Mouse (Mus musculus) frontal cortex, adult 2 months (tissue): ENCODE results near the gene Nde1. TPM values are rescaled to one million over a fixed set of nuclear protein-coding genes. Genes with fewer than 3 reads are reported as not detected.
A peak's percentile ranks its signal among the peaks of the same experiment; 100 is the strongest.
"Not testable (repeated sequence)": the region's sequence is repeated elsewhere in the genome, so short reads cannot be mapped to it uniquely, and the experiment has no call there.

Experiments used
- DNase-seq, 2 experiments: peaks; one replicate each; pipeline ENCODE4 v3.0.0; 2022; ENCODE audit warnings: low spot score in 1 of 2; ENCODE audit errors: extremely low spot score in 1 of 2
- polyA plus RNA-seq: library from polyadenylated mRNA; depleted of rRNA; stranded (reverse); fragments of >200 nt; gene quantifications from 2 replicates; pipeline ENCODE4 v1.2.3, GENCODE M21; 2012; rRNA removed

Nde1 gene
- polyA plus RNA-seq = 27.1 and 27.3 TPM in 2 replicates

DNA sequence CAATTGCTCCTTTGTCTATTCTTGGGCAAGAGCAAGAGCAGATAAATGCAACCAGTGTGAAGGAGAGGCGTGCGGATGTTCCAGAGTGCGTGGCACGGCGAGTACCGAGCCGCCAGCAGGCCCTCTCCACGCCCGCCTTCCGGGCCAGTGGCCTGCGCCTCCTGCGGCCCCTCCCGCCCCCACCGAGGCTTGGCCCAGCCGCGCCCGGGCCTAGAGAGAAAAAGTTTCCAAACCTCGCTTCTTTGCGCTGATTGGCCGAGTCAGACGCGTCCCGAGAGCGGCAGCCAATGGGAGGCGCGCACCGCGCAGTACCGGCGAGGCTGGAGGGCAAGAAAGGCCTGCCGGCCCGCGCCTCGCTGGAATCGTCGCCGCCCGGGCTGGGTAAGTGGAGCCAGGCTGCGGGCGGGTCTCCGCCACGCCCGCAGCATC, at the start of gene Nde1, which contains the start of gene Marf1:
TSS of gene Nde1 (plus strand) at position 288 of the 429 bp plus-strand sequence.
TSS of gene Marf1 (minus strand) at position 364 of the 429 bp plus-strand sequence.
- peak; percentile 23 to 79 for DNase-seq

DNA sequence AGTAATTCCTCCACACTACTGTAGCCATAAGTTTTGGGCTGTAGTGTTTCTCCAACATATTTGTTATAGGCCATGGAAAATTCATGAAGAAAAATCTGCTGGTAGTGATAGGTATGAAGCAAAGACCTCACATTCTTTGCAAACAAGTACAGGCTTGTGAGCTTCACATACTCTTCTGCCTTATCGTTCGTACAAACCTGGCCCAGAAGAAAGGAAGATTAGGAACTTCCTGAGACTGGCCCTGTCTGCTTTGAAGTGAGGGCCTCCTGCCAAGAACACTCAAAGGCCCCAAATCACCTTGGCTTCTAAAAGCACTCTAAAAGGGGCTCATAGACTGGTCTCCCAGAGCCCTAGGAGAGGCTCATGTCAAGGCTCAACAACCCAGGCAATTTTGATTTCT, 45.8 kb upstream of the Nde1 start:
- DNase-seq = no peak

DNA sequence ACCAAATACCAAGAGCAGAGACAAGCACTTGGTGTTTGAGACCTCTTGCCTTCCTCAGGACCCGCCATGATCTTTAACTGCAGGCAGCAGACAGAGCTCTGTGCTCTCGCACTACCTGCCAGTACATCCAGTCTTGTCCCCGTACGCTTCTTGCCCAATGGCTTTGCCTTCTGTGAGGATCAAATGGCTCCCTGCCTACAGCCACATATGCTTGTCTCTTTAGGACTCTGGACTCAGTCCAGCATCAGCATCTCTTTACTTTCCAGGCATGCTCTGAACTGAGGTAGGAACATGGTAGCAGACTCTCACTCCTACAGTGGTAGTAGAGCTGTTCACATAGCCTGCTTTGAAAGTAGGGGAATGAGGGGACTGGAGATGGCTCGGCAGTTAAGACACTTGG, 42.1 kb upstream of the Nde1 start:
- DNase-seq = no peak

DNA sequence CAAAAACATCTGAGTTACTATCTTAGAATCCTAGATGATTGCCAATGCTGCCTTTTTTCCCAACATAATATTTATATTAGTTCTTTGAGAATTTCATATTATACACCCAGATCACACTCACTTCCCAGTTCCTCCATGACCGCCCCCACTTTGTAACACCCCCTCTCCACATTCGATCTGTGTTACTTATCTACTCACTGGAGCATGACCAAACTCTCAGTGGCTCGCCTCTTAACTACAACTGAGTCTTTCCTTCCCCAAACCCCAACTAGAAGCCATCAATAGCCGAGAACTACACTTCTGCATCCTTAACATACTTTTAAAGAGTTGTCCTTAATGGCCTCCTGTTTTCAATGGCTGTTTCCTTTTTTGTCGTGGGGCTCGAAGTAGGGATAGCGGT, 41.5 kb upstream of the Nde1 start:
- DNase-seq = no peak

DNA sequence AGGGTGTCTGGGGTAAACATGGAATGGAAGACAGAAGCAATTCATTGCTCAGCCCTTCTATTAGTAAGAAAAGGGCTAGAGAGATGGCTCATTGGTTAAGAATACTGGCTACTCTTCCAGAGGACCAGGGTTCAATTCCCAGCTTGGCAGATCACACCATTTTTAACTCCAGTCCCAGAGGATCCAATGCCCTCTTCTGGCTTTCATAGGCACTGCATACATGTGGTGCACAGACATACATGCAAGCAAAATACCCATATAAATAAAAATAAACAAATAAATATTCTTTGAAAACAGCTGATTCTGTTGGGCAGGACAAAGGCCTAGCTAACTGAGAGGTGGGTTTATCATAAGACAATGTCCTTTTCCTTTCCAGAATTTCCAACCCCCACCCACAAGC, 40.5 kb upstream of the Nde1 start:
- no peak for DNase-seq

DNA sequence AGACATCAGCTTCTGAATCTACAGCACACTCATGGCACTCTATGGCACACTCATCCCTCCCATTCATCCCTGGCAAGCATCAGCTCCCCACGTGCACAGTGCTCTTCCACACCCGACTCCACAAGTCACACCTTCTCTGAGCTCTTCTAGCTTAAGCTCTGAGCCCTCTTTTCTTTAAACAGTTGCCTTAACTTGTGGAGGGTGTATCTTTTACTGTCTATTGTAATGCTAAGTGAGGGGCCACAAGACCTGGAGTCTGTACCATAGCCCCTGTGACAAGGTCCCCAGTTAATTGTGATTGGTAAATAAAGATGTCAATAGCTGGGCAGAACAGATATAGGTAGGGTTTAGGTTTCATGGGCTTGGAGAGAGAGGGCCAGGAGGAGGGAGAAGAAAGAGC, 39.2 kb upstream of the Nde1 start:
- no peak for DNase-seq

DNA sequence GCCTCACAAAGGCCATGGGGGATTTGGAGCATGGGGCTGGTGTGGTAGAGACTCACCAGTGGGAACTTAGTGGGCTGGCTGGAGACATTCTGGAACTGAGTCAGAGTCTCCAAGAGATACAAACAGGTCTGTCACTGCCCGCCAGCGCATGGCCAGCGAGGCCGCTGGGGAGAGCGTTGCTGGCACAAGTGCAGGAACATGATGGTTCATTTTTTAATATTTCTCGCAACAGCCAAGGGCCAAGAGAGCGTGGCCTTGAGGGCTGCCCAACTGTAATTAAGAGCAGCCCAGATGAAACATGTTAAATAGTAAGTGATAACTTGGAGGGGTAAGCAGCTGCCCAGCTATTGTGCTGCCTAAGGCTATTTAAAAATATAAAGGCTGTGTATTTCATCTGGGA, 38.4 kb upstream of the Nde1 start:
- DNase-seq = no peak

DNA sequence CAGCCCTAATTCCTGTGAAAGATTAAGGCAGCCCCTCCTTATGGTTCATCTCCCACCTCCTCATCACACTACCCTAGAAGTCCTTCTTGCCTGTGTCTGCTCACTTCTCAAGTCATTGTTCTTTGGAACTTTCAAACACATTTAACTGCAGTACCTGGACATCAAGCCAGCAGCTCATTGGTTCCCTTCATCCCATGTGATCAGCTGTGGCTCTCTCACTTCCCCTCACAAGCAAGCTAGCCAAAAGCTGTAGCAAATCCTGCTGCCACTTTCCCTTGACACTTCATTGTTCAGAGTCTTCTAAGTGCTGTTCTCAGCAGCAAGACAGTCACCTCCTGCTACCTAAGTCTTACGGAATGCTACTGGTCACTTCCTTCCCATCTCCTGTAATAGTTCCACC, 37.8 kb upstream of the Nde1 start:
- DNase-seq = no peak

DNA sequence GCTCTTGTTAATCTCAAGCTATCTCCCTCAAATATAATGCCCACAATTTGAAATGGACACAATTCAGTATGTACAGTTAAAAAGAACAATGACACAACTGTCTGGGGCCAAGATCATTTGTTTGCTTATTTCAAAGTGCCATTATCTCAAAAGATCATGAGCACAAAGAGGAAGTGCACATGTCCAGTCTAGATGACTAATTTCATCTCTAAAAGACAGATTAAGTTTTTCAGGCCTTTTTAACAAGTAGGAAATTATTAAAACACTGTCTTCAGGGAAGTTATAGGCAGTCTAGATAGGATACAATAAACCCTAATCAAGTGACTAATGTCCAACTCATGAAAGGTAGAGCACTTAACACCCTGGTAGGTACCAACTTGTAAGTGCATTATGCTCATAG, 34.1 kb upstream of the Nde1 start:
- no peak for DNase-seq

DNA sequence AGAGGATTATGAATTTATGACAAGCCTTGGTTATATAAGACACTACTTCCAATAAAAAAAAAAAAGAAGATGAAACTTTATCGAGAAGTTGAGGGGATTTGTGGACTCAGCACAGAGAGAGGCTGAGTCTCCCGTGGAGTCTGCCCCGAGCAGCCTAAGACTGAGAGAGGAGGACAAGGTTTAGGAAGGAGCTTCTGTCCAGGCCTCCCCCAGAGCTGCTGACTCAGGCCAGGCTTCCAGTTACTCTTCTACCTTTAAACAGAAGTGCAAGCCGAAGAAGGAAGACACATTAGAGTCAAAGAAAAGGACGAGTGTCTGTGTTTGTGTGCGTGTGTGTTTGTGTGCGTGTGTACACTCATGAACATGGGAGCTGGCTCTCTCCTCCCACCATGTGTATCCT, 32.3 kb upstream of the Nde1 start:
- DNase-seq = no peak

DNA sequence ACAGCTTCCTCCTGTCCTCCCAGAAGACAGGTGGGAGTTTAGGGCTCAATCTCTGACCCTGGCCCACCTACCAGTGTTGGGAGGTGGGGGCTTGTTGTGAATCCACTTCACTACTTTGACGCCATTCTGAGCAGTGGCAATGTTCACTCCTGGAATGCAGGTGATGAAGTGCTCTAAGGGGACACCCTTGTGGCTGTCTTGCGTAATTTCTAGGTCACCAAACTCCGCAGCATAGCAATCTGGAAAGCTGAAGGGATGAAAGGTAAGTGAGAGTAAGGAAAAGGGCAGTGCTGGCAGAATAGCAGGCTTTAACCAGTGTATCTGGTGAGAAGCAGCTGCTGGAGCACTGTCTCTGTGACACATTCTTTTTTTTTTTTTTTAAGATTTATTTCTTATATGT, 31.7 kb upstream of the Nde1 start:
- DNase-seq = no peak

DNA sequence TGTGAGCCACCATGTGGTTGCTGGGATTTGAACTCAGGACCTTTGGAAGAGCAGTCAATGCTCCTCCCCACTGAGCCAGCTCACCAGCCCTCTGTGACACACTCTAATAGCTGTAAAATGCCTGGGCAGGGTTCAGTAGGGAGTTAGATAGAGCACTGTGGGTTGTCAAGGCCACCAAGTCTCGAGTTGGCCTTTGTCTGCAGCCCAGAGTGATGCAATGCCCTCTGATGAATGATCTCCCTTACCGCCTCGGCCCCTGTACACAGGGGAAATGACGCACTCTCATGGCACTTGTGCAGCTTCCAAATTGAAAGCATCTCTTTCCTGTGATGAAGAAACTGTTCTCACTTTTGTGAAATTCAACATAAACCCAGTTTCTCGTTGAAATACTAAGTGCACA, 31.2 kb upstream of the Nde1 start:
- no peak for DNase-seq

DNA sequence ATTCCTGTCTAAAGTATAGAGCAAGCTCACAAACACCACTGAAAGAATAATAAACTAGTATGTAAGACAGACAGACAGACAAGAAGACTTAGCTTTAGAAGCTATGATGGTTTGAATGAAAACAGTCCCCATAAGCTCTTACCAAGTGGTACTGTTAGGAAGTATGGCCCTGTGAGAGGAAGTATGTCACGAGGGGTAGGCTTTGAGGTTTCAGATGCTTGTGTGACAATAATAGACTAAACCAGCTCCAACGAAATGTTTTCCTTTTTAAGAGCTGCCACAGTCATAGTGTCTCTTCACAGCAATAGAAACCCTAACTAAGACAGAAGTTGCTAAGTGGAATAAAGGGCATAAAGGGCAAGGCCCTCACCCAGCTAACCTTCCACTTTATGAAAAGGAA, 28.1 kb upstream of the Nde1 start:
- no peak for DNase-seq

DNA sequence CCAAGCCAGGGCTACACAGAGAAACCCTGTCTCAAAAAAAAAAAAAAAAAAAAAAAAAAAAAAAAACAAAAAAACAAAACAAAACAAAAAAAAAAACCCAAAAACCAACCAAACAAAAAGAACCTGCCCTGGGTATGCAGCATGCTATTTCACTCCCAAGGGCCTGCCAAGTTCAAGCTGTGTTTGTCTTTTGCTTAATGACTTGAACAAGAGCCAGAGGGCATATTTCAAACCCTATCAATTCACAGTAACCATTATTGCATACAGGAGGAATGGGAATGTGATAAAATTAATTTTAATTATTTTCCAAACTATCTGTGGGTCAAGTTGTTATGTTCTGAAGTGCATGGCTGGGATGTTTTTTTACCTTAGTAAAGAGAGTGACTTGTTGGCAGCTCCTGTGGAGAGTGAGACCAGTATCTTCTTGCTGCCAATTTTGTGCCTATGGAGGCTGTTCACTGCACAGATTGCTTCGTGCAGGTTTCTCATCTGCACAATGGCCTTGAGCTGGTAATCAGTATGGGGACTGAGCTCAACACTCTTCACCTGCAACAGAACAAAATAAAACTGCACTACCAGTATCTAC, 25.0 kb upstream of the Nde1 start:
- DNase-seq = no peak

DNA sequence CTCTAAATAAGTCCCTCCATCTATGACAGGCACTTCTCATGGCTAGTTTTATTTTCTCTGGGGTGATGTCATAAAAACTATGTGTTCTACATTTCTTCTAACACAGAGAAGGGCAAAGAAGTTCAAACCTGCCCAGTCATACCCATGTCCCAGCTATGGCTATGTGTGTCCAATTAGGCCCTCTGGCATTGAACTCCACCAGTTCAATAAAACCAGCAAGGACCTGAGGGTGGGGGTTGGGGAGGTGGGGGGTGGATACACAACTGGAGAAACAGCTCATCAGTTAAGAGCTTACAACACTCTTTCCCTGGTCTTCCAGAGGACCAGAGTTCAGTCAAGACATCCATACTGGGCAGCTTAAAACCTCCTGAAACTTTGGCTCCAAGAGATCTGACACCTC, 24.0 kb upstream of the Nde1 start:
- no peak for DNase-seq

DNA sequence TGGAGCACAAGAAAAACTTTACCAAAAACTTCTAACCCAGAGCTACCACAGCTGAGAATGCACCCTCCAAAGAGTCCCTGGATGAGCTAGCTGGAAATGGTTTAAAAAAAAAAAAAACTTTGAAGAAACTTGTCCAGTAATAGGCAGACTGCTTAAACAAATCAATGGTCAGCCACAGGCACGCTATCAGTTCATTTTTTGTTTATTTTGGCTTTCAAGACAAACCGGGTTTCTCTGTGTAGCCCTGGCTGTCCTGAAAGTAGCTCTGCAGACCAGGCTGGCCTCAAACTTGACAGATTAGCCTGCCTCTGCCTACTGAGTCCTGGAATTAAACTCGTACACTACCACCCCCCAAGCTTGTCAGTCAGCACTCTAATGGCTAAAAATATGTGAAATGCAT, 19.8 kb upstream of the Nde1 start:
- DNase-seq = no peak

DNA sequence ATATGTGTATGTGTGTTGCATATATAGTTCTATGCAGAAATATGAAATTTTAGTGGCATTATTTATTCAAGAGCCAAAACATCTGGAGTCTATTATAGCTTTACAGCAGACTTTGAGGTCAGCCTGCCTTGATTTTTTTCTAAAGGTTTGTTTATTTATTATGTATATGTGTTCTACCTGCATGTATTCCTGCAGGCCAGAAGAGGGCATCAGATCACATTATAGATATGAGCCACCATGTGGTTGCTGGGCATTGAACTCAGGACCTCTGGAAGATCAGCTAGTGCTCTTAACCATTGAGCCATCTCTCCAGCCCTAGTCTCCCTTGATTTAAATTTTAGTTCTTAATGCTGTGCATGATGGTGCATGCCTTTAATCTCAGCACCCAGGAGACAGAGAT, 15.4 kb upstream of the Nde1 start:
- no peak for DNase-seq

DNA sequence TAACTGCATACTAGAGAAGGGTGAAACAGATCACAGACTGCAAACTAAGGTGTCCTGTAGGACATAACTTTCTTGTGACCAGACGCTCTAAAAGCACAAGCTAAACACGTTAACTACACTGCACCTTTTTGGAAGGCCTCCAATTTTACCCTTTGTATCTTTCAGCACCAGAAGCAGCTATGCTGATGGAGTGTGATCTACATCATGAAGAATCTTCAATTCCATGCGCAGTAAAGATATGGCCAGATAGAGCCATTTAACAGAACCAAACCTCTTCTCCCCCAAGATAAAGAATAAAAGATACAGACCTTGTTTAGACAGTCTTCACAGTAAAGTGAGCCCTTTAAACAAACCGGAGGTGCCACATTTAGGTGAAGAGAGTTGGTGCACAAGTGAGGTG, 11.4 kb upstream of the Nde1 start:
- no peak for DNase-seq

DNA sequence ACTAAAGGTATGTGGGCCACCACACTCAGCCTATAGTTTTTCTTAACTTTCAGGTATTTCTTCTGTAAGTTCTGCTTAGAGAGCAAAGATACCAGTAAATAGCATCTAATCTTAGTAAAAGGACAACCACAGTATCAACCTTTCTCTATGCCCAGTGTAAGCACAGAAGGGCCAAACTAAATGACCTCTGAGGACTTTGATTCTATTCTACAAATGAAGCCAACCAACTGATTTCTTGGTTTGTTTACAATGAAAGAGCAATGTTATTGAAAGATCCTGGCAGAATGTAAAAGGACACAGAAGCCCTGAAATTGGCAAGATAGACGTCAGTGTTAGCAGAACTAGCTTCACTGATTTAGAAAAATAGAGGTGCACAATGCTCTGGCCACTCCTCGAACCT, 7.4 kb upstream of the Nde1 start:
- not testable (repeated sequence) for DNase-seq

DNA sequence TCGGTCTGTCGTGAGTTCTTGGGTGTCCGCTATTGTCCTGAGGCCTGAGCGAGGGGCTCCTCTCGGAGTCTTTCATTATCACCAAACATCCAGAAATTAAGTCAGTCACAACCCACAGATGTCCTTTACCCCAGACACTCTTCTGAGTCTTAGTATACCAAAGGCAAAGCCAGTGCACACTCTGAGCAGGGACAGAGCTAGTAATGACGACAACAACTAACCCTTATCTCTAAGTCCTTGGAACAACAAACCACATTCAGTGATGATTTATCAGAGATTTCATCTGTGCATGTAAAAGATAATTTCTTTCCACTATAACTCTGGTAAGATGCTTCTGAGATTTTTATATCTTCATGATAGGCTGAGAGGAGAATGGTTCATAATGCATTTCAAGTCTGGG, 6.8 kb upstream of the Nde1 start:
- no peak for DNase-seq

DNA sequence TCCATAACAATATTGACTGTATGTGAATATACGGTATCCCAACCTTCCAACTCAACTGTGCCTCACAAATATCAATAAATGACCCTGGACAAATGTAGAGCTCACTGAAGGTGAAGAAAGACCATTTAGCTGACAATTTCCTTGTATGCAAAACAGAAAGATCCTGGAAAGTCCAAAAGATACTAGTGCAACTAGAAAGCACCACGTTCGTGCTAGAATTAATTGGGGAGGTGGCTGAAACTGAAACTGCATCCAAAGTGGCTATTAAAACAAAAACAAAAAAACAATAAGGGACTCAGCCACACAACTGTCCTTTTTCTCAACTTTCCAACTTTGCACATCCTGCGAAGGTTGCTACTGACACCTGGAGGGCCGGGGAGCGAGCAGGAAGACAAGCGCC, 4.5 kb upstream of the Nde1 start:
- DNase-seq = no peak

DNA sequence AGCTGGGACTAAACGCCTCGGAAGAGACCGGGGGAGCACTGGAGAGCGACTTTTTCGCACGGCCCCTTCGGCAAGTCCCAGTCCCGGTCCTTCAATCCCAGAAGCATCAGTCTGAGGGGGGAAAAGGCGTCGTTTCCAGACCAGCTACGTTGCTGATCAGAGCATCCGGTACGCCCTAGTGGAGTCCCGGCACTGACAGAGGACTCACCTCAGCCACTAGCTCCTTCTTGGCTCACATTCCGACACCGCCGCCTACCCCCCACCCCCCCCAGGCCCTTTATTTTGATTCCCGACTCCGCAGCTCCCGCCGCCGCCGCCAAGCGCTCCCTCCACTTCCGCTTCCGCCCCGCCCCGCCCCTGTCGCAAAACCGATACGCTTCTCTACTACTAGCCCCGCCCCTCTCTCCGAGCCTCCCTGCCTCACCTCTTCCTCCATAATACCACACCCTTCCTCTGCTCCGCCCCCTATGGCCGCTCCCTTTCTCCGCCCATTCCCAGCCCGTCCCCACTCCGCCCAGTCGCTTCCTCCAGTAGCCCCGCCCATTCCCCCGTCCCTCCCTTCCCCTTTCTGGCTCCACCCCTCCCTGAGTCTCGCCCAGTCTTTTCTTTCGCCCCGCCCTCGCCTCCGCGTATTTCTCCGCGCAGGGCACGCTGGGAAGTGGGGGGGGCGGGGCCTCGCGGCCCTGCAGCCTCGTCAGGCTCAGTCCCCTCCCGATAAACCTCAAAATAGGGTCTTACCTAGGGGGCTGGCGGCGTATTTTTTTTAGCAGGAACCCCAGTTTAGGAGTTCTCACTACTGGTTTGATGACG, 3.9 kb upstream of the Nde1 start:
- DNase-seq = peak; percentile 98 to 99
